Mouse (Mus musculus) ovary, postnatal 36 days (tissue): ENCODE results near the gene Tubgcp2.

Experiments
- DNase-seq: peaks from one replicate; pipeline ENCODE4 v3.0.0; 2022; ENCODE audit warnings: low spot score, mixed read lengths

Gene Tubgcp2

DNA sequence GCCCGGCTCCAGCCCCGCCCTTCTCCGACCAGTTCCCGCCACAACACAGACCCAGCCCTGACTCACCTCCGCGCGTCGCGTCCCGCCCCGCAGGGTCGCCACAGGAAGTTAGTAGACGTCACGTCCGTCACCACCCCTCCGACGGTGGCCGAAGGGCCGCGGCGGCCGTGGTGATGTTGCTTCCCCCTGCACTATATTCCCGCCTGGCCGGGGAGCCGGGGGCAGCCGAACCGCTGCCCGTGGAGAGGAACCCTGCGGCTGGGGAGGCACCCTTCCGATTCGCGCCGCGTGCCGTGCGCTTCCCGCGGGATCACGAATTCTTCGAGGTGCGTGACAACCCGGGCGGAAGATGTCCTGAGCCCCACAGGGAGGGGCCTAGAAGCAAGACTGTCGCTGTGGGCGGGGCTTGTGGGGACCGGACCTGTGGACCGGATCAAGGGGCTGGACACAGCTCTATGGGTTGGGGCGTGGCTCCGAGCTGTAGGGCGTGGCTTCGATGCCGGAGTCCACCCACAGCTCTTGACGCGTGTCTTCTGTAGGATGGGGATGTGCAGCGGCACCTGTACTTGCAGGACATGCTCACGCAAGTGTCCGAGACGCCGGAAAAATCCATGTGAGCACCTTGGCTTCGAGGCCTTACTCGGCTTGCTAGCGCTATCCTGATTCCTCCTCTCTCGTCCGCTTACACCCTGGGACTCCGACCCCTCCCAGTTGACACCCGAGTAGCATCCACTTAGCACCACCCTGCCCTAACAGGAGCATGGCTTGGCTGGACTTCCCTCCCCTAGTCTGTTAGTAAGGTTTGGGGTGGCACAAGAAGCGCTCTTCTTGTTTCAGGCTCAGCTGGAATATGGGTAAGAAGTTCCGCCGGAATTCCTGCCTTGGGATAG, at the start of gene Tubgcp2, which contains the start of gene Zfp511:
Tubgcp2 (minus strand) TSS at position 389 of the 890 bp plus-strand sequence.
Zfp511 (plus strand) TSS at position 111 of the 890 bp plus-strand sequence.
- DNase-seq: peak; percentile 94

DNA sequence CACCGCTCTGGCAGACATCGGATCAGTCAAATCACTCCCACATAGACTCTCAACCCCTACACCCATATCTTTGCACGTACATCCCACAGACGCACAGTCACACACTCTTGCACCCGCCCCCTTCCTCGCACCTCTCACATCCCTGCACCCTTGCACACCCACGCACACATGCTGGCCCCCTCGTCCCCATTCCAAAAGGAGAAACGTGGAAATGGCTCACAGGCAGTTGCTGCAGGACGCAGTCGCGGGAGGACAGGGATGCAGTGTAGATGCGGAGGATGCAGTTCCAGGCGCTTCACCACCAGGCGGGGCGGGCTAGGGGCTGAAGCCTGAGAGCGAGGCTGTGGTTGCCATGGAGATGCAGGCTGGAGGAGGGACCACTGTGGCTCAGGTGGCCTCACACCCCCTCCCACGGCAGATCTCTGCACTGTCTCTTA, 45.8 kb upstream of the Tubgcp2 start, which contains the start of gene Caly:
Caly (minus strand) TSS at position 307 of the 437 bp plus-strand sequence.
- no peak for DNase-seq

DNA sequence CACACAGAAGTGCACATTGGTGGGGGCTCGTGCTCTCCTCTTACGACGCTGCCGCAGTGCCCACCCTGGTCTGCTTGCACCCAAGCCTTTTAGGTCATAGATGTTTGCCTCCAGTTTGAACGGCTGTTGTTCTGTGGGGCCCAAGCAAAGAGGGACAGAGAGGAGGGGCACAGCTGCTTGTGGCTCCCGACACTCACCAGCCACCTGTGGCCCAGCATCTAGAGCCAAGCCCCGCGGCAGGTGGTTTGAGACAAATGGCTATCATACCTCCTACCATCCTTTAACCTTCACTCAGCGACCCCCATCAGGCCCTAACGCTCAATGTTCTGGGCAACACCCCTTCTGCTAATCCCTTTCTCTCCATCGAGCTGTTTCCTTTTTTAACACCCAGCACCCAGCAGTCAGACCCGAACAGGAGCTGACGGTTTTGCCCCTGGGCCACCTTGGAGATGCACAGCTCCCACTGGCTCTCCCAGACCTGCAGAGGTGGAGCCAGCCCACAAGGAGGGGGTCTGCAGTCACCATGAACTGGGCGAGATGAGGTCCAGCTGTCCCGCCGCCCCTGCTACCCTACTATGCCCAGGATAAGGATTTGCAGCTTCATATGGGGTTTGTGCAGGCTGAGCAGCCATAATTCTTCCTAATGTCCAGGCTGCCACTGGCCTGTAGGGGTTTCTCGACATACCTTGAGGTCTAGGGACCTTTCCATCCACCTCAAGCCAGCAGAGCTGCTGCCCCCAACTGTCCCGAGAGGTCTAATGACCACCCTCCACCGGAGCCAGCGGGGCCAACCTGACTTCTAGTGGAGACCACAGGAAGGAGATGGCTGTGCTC, 45.2 kb upstream of the Tubgcp2 start:
- no peak for DNase-seq

DNA sequence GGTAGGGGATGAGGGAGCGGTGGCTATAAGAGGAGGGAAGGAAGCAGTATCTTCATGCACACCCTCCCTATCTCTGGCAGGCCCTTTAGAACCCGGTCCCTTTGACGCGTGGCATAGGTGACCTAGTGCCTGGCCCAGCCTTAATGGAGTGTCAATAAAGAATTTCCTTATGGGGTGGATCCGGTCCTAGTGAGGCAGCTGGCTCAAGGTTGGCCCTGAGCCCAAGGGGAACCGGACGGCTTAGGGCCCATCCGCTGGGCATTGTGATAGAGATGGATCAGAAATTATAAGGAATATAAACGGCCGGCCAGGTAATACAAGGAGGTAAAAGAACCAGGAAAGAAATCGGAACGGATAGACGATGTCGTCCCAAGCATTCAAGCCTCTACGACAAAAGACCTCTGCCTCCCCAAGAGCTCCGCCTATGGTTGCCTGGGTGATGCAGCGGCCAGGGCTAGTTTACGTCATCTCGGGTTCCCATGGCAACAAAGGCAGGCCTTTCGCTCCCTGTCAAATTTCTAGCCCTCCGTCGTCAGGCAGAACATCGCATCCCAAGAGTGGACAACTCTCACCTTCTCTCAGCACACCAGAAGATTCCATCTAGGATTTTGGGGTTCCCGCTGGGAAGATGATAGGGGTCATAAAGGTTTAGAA, 44.2 kb upstream of the Tubgcp2 start:
- peak; percentile 71 for DNase-seq

DNA sequence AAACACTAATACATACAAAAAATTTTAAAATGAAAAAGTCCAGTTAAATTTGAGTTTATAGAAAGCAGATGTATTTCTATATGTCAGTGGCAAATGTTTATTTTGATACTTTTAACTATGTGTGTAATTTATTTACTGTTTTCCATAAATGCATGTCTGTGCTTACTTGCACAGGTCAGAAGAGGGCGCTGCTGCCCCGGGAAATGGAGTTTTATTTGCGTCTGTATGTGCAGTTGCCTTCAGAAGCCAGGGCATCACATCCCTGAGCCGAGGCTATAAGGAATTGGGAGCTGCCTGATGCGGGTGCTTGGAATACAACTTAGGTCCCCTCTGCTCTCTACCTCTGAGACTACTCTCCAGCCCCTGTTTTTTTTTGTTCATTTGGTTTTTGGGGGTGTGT, 42.2 kb upstream of the Tubgcp2 start:
- peak; percentile 62 for DNase-seq

DNA sequence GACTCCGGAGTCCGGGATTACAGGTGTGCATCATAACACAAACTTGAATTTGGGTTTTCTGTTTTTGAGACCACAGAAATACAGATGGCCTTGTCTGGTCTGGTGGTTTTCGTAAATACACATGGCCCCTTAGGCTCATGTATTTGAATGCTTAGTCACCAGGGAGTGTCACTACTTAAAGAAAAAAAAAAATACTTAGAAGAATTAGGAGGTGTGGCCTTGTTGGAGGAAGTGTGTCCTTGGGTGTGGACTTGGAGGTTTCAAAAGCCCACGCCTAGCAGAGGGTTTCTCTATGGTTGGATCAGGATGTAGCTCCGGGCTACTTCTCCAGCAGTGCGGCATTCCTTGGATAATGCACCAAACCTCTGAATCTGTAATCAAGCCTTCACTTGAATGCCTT, 41.2 kb upstream of the Tubgcp2 start:
- no peak for DNase-seq

DNA sequence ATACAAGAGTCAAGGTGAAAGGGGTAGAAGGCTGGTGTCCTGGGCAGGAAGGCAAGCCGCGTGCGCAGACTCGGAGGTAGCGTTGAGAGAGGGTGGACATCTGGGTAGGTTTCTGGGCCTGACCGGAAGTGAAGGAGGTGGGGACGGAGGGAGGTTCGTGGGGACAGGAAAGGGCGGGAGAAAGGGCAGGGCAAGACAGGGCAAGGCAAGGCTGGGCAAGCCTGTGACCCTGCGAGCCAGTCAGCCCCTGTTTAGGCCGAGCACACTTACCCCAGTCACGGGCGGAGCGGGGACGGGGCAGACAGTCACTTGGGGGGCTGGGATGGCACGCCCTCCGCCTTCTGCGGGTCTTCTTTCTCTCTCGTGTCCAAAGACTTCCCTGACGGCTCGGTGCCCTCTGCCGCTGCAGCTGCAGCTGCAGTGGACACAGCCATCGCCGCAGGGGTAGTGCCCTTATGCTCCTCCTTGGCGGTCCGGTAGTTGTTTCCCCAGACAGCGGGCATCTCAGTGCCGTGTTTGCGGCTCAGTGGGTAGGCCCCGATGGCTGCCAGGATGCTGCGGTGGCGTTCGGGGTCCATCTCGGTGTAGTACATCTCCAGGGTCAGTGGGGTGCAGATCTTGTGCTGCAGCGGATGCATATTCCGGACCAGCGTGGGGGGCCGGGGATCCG, 33.7 kb upstream of the Tubgcp2 start:
- DNase-seq: no peak

DNA sequence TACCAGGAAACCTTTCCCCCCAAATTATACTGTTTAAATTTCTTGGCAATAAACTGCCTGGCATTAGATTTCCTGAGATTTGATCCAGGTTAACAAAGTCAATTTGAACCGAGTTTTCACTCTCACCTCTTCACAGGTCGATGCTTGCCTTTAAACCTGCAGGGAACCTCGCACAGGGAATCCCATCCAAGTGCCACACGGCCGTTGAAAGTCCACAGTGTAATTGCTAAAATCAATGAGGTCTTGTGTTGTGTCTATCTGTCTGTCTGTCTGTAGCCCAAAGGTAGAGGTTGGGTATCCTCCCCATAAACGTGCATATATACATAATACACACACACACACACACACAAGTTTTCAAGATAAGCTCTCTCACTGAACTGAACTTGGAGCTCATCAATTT, 30.9 kb upstream of the Tubgcp2 start:
- DNase-seq: no peak

DNA sequence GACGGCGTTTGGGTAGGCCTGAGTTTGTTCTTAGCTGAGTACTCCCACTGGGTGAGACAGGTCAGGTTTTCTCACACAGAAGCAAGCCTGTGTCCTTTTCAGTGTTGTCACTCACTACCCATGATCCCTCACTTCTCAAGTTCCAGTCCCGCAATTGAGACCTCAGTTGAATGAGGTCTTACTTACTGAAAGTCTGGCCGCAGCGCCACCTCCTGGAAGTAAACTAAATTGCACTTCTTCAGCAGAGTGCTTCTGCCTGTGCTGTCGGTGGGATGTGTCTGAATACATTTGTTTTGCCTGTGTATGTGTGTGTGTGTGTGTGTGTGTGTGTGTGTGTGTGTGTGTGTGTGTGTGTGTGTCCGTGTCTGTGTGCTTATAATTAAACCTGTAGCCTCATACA, 26.6 kb upstream of the Tubgcp2 start:
- DNase-seq: peak; percentile 49

DNA sequence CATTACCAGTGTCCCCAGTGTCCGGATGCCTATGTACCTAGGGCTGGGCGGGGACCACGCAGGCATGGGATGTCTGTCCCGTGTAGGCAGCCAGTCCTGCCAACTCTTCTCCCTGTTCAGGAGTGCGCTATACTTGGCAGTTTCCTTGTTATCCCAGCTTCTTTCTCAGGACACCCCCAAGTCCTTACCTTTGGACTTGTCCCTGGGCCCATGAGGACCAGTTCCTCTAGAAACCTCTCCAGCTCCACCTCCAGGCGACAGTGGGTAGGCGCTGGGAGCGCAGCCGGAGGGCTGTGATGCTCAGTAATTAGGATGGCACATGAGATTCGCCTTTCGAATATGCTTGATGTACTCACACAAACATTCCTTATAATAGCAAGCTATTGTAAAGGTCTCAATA, 25.8 kb upstream of the Tubgcp2 start:
- DNase-seq: peak; percentile 45

DNA sequence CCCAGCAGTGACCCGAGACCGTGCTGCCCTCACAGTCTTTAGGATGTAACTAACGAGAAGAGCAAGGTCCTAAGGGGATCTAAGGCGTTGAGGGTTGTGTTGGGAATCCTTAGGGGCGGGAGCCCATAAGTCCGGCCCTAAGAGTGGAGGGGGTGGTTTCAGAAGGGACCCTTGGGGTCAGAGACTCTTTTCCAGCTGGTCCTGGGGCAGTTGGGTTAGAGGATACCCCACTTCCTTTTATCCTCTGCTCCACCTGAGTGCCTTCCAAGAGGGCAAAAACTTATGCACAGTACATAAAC, 25.3 kb upstream of the Tubgcp2 start:
- no peak for DNase-seq

DNA sequence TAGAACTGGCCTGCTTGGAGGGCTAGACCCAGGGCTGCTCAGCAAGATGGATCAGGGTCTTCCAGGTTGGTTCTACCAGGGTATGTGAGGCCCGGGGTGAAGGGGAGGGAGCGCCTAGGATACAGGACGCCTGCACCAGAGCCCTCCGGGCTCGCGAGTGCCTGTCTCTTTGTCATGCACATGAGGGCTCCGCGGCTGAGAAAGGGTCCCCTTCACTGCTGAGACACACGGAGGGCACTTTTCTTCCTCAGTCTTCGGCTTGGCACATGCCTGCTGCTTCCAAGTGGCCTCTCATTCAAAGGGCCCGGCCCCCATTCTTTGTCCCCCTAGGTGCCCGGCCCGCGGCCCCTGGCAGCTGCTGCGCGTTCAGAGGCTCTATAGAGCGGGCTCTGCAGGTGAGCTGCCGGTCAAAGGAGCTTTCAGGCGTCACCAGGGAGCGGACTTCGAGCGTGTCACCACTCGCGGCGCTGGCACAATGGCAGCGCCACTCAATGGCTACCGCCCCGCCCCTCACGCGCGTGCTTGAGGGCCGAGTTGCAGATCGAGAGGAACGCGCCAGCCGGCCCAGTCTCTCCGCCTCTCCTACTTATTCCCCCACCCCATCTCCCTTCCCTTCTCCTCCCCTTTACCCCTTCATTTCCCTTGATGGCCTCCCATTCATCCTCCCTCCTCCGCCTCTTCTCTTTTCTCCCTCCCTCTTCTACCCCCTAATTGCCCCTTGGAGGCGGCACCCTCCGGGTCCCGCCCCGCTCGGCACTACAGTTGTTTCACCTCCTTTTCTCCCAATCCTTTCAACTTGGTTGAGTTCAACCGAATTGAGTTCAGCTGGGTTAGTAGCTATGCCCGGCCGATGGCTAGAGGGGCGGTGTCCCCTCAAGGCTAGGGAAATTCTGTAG, 24.7 kb upstream of the Tubgcp2 start:
- peak; percentile 43 for DNase-seq

DNA sequence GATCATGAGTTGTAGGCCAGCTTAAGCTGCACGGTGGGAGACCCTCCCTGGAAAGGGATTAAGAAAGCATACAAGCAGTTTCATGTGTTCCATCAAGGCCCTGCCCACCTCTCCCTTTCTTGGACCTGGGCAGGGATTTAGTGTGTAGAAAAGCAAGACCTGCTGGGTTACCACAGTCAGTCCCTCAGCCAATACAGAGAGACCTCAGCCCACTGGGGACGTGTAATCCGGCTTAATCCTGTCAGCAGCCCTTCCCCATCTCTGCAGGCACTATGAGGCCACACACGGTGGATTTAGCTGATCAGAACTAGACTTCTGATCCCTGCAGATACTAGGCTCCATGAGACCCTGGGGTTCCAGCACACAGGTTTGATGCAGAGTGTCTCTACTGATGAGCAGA, 23.1 kb upstream of the Tubgcp2 start:
- DNase-seq: no peak

DNA sequence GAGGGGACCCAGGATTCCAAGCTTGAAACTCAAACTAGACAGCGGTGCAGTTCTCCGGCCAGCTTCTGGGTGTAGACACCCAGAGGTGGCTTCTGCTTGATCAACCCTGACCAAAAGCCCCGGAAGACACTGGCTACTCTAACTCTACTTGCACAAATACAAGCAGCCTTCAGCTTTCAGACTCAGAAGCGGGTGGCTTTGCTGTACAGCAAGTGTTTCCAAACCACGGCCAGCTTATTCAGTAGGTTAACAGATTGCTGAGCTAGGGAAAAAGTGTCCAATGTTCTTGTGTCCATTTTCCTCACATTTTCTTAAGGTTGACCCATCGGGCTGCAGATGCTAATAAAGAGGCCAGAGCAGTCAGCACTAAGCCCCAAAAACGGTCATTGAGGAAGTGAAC, 22.1 kb upstream of the Tubgcp2 start:
- DNase-seq: no peak

DNA sequence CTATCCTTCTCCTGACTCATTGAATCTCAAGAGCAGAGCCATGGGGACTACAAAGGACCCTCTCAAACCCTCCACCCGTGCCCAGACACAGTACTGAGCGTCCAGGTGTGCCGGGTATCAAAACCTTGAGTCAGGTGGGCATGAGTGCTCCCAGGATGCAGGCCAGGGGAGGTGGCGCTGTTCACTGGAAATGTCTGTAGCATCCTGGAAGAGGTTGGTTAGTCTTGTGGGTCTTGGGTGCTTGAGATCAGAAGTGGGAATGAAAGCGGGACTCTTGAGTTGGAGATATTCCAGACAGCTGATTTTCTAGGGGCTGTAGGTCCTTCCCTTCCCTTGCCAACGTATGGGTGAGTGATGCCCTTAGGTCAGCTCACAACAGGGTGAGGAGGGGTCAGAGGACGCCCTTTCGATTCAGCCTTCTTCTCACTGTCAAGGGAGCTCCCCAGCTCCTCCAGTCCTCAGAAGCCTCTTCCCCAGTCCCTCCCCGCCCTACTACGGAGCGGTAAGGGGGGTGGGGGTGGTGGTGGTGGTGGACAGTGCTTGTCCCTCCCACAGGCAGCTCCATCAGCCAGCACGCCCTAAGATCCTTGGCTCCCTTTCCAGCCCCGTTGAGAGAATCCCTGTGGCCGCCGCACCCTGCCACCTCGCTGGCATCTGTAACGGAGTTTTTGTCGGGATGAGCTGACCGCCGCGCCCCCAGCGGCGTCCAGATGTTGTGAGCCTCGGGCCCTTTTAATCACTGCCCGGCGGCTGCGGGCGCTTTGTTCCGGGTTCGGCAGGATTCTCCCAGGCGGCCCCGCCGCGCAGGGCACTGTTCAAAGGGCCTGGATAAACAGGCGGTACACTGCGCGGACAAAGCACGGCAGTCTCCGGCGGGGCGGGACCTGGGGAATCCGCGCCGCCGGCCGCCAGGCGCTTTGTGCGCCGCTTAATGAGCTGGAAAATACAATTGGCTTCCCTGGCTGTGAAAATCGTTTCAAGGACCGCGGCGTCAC, 21.2 kb upstream of the Tubgcp2 start:
- DNase-seq: peak; percentile 51

DNA sequence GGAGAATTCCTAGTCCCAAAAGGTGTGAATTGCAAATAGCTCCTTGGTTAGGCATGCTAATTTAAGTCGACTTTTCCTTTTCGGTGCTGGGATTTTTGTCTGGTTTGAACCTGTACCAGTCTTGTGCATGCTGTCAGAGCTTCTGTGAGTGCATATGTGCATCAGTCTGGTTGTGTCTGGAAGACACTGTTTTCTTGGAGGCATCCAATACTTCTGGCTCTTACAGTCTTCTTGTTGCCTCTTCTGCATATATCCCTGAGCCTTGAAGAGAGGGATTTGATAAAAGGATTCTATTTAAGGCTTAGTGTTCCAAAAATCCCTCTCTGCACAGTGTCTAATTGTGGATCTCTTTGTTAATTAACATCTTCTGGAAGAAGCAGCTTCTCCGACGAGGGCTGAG, 17.7 kb upstream of the Tubgcp2 start:
- DNase-seq: no peak

DNA sequence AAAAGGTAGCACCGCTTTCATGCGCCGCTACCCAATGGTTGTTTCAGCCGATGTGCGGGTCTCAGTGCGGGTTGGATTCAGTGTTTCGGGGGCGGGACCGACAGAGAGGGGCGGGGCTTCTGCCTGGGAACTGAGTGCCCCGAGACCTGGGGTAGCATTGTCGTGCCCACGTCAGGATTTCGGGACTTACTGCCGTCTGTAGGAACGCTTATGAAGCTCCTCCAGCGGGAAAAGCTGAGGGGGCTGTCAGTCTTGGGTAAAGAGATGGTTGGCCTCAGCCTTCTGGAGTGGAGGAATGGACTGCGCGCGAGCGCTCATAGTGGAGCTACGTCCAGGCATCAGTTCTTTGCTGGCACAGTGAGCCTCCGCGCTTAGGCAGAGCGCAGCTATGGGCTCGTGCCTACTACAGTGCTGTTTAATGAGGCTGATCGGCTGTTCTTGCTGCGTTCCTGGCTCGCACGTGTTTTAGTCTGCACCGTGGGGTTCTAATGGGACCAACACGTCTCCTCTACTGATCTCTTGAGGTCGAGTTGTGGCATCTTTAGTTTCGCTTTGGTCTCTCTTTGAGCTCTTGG, 12.7 kb upstream of the Tubgcp2 start:
- peak; percentile 41 for DNase-seq

DNA sequence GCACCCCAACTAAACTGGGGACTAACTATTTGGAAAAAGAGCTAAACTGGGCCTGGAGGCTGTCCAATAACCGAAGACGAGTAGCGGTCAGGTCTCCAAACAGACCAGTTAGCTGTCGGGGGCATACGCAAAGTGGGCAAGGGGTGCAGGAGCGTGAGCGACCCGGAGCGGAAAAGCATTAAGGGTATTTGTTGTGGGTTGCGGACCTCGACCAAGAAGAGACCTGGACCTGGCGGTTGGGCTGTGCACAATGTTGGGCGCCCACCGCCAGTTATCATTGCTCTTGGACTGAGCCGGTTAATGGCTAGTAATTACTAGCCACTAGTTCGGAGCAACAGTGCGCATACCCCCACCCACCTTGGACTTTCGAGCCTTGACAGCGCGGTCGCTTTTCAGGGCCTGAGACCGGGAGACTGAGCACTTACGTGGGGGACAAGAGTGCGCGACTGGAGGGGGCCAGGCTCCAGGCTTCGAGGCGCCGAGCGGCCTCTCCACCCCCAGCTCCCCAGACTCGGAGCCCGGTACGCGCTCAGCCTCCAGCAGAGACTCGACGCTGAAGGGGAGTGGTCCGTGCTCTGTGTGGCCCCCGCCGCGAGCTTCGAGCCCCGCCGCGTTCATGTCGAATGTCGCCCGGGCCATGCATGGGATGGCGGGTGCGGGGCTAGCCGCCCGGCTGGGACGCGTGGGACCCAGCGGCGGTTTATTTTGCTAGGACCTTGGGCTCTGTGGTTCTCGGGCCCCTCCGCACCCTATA, 12.1 kb upstream of the Tubgcp2 start, which contains the start of gene Msx3:
Msx3 (minus strand) TSS at position 729 of the 754 bp plus-strand sequence.
- DNase-seq: no peak
